Mouse (Mus musculus) left cerebral cortex, adult 2 months (tissue): ENCODE data around the gene Fgfr2. TPM values are rescaled to one million over a fixed set of nuclear protein-coding genes. Genes with fewer than 3 reads are reported as not detected.
A peak's percentile ranks its signal among the peaks of the same experiment; 100 is the strongest.

Source experiments
- DNase-seq, 2 experiments: peaks; one replicate each; pipeline ENCODE4 v3.0.0; 2021 to 2022; ENCODE audit warnings: low spot score in 2 of 2, mixed read lengths in 1 of 2; ENCODE audit errors: extremely low spot score in 1 of 2
- H3K27ac ChIP-seq: fragments of 200-600 bp; 2 replicates; pipeline ENCODE4 v1.8.1; 2022
- H3K4me3 ChIP-seq: fragments of 200-600 bp; 2 replicates; pipeline ENCODE4 v1.8.1; 2022
- CTCF ChIP-seq: fragments of 200-600 bp; IDR thresholded peaks from 2 replicates; pipeline ENCODE4 v1.8.1; 2022; ENCODE audit warnings: antibody characterized with exemption, mild to moderate bottlenecking, moderate library complexity
- intact Hi-C: fragments of 180-260 bp; cut with DNase I; formaldehyde crosslinking; loops from one replicate; pipeline ENCODE4 v1.15.1; 2025
- total RNA-seq, 2 experiments: library from RNA; stranded (reverse); gene quantifications; 2 replicates each; pipeline ENCODE4 v1.2.3; 2021

The Fgfr2 gene
- total RNA-seq, 2 experiments from 2014 or later, result 47.3 to 47.4 TPM

GRCm38 (mm10) chr7:132887019-132887804 is 235.9 kb downstream of the Fgfr2 start:
- H3K4me3 ChIP-seq, result no peak overlapping the region

DNA sequence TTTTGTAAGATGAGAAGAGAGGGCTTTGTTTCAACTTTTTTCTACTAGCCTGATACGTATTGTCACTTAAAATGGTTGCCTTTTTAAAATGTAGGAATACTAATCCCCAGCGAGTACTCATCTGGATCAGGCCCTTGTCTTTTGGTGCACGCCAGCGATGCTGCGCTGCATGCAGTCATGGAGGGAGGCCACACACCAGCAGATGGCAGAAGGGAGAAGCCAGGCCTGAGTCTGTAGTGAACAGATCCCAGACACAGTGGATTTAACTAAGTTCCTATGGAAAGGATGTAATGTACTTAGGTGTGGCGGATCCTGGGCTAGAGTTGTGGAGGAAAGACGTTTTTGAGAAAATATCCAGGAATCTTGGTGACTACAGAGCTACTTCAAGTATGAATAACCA is 239.1 kb downstream of the Fgfr2 start:
- peak in 1 of 2 experiments; percentile 24 for DNase-seq
- TF ChIP-seq CTCF, result peak; percentile 50

More at GRCm38 (mm10) chr7:132887019-132887804, 235.9 kb downstream of the Fgfr2 start:
- no peak overlapping the region for H3K27ac ChIP-seq
- no peak for TF ChIP-seq CTCF
- DNase-seq, result no peak
- intact Hi-C loops, result loop anchor here (2.0 kb wide), 1 partner anchor 116 kb away; no protein-coding TSS in a partner anchor

GRCm38 (mm10) chr7:132882343-132882742 is 240.8 kb downstream of the Fgfr2 start:
- no peak for DNase-seq
- Histone ChIP-seq H3K4me3 (no peak overlapping the region), H3K27ac (no peak overlapping the region)
- TF ChIP-seq CTCF, result peak; percentile 40
- intact Hi-C loops, result no loop called here

More for the DNA sequence above, 239.1 kb downstream of the Fgfr2 start:
- no peak overlapping the region for H3K27ac ChIP-seq
- H3K4me3 ChIP-seq, result no peak overlapping the region
- intact Hi-C loops, result no loop called here

DNA sequence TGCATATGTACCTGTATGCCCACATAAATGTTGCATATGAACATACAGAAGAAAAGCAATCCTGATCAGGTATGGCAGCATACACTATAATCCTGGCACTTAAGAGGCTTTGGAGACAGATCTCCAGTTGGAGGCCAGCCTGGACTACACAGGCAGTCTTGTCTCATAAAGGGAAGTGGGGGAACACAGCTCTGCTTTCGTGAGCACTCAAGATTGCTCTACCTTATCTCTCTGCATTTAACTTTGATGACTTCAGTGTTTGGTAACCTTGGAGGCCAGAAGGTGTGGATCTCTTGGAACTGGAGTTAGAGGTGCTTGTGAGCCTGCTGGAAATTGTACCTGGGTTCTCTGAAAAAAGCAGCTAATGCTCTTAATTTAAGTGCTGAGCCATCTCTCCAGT is 242.9 kb downstream of the Fgfr2 start:
- Histone ChIP-seq H3K27ac (no peak overlapping the region), H3K4me3 (no peak overlapping the region)
- intact Hi-C loops, result no loop called here
- DNase-seq, result no peak
- no peak for TF ChIP-seq CTCF

DNA sequence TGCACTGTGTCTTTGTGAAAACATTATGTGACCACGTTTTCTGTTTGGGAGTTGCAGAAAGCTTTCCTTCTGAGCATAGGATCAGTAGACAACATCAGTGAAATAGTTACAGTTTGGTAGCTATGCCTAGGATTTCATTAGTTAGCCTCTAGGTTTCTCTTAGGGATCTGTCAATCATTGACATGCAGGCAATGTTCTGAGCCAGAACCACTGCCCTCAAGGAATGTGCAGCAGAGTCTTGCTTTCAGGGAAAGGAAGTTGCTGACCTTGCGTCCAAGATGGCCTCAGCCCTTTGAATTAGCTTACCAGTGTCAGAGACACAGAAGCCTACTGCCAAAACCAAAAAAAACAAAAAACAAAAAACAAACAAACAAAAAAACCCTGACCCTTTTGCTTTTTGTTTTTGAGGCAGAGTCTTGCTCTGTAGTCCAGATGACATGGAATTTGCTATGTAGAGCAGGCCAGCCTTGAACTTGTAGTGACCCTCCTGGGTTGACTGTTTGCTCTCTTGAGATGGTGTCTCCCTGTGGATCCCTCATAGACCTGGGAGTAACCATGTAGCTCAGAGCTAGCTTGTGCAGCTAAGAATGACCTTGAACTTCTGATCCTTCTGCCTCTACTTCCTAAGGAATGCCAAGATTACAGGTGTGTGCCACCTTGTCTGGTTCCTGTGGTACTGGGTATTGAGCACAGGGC is 247.6 kb downstream of the Fgfr2 start:
- Histone ChIP-seq H3K27ac (no peak overlapping the region), H3K4me3 (no peak overlapping the region)
- no peak for DNase-seq
- intact Hi-C loops, result no loop called here
- TF ChIP-seq CTCF, result no peak

- intact Hi-C loops, result no loop called here
- TF ChIP-seq CTCF, result no peak
- no peak for DNase-seq
- H3K4me3 ChIP-seq, result no peak overlapping the region
- H3K27ac ChIP-seq, result no peak overlapping the region
These were observed 250.1 kb downstream of the Fgfr2 start for GRCm38 (mm10) chr7:132873043-132873442.

DNA sequence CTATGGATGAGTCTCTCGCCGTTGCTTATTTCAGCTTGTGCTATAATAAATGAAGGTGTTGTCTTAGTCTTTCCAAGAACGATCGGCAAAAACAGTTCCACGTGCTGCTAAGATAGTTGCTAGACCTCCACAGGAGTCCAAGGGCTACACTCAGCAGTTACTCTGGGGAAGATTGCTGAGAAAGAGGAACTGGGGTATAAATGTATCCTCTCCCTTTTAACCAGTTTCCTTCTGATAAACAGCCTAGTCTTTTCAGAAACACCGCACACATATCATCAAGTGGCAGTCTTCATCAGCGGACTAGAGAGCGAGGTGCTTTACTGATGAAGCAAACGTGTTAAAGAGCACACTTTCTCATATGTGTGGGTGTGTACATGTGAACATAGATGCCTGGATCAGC is 256.8 kb downstream of the Fgfr2 start:
- TF ChIP-seq CTCF, result no peak
- intact Hi-C loops, result no loop called here

DNA sequence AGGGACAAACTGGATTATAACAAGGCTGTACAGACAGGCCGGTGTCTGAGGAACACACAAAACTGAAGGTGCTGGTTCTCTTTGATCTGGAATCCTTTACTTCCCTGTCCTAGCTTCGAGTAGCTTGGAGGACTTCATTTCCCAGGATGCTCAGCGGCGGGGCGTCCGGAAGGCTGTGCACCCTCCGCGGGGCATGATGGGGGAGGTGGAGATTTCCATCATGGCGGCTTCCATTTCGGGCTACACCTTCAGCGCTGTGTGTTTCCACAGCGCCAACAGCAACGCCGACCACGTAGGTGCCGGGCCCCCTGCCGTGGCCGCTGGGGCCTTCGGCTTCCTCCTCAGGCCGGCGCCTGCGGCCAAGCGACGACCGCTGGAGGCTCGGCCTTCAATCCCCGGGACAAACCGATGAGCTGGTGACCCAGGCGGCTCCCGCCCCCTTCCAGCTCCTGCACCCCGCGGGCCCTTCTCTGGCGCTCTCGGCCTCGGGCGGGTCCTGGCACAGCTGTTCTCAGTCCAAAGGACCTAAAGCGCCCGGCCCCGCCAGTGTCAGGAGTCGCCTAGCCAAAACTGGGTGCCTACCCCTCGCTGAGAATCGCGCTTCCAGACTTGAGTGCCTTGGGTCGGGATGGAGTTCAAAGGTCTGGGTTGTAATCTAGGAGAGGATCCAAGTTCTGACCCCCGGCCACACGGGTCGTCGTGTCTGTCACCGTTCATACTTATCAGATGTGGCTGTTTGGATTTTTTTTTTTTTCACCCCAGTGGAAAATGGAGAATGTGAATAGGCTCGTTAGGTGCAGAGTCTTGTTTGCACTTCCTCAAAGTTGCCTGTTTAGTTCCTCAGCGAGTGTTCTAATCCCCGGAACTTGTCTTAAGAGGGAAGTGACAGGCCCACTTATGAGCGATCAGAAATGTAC is 263.9 kb downstream of the Fgfr2 start, which contains the start of gene Abraxas2:
Gene Abraxas2 (plus strand): TSS at position 184 of the 917 bp plus-strand sequence.
- intact Hi-C loops, result loop anchor here (2.0 to 10.0 kb wide), 2 partner anchors 72 to 776 kb away; partner anchors contain the start of genes Edrf1 and Zranb1

More for the DNA sequence above, 256.8 kb downstream of the Fgfr2 start:
- no peak overlapping the region for H3K27ac ChIP-seq
- no peak for DNase-seq
- no peak overlapping the region for H3K4me3 ChIP-seq

GRCm38 (mm10) chr7:132858043-132858608 is 265.0 kb downstream of the Fgfr2 start:
- peak; percentile 19 for TF ChIP-seq CTCF
- H3K4me3 ChIP-seq, result no peak overlapping the region
- no peak overlapping the region for H3K27ac ChIP-seq
- intact Hi-C loops, result loop anchor here (2.0 to 10.0 kb wide), 2 partner anchors 73 to 777 kb away; partner anchors contain the start of genes Edrf1 and Zranb1
- DNase-seq, result no peak

More for the DNA sequence above, 263.9 kb downstream of the Fgfr2 start, which contains the start of gene Abraxas2:
- H3K27ac ChIP-seq, result peak within 1 kb of the TSS; percentile 91
- H3K4me3 ChIP-seq, result peak within 1 kb of the TSS; percentile 77
- no peak for TF ChIP-seq CTCF
- peak; percentile 90 for DNase-seq

DNA sequence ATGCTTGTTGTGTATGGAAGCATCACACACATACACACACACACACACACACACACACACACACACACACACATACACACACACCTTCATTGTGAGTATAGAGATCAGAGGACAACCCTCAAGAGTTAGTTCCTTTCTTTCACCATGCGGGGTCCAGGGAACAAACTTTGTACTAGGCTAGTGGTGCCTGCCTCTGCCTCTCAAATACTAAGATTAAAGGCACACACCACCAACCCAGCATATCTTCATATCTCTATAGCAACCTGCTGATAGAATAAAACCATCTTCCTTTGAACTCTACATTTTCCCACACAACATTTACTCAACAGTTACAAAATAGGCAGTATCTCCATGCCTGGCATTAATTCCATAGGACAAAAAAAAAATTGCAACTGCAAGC is 267.1 kb downstream of the Fgfr2 start:
- intact Hi-C loops, result loop anchor here (10.0 kb wide), 1 partner anchor 779 kb away; the partner anchor contains the start of gene Edrf1
- H3K27ac ChIP-seq, result no peak overlapping the region
- DNase-seq, result no peak
- no peak for TF ChIP-seq CTCF
- no peak overlapping the region for H3K4me3 ChIP-seq

DNA sequence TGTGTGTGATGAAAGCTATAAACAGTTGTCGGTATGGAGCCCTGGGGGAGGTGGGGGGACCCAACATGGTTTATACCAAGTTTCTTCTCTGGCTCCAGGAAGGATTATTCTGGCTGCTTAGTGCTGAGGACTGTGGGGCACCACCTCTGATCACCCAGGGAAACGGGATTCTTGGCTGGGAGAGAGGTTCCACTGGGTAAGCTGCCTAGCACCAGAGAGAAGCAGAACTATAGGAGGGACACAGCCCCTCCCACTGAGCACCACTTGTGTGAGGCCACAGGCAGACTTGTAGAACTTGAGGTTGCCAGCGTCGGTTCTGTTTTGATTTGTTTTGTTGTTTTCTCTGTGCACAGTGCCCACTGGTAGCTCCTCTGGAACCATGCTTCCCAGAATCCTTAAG is 269.2 kb downstream of the Fgfr2 start:
- DNase-seq, result no peak
- Histone ChIP-seq H3K4me3 (no peak overlapping the region), H3K27ac (no peak overlapping the region)
- intact Hi-C loops, result loop anchor here (5.0 to 10.0 kb wide), 2 partner anchors 42 to 781 kb away; partner anchors contain the start of genes Edrf1 and Fam53b
- TF ChIP-seq CTCF, result no peak
